Mouse (Mus musculus) layer of hippocampus, postnatal 36 days (tissue): ENCODE data around the gene Ppil6. TPM values are rescaled to one million over a fixed set of nuclear protein-coding genes. Genes with fewer than 3 reads are reported as not detected.

ENCODE experiments used
- DNase-seq, 2 experiments: peaks; one replicate each; pipeline ENCODE4 v3.0.0; 2022
- total RNA-seq, 2 experiments: library from RNA; stranded (reverse); gene quantifications; 2 replicates each; pipeline ENCODE4 v1.2.3; 2021

Gene Ppil6
- total RNA-seq, 2 experiments from 2014 or later = 6.4 to 8.6 TPM

GRCm38 (mm10) chr10:41529972-41530371 lies 39.7 kb downstream of the Ppil6 start:
- DNase-seq = no peak

GRCm38 (mm10) chr10:41535991-41536390 lies 45.8 kb downstream of the Ppil6 start:
- no peak for DNase-seq

- DNase-seq = no peak
Observed at GRCm38 (mm10) chr10:41536714-41537113, 46.5 kb downstream of the Ppil6 start.

GRCm38 (mm10) chr10:41537226-41537982 lies 47.2 kb downstream of the Ppil6 start:
- DNase-seq = no peak

- no peak for DNase-seq
Observed at GRCm38 (mm10) chr10:41537983-41538330, 47.7 kb downstream of the Ppil6 start.

- no peak for DNase-seq
Observed at GRCm38 (mm10) chr10:41538986-41539385, 48.7 kb downstream of the Ppil6 start.

- no peak for DNase-seq
Observed at GRCm38 (mm10) chr10:41542057-41542456, 51.8 kb downstream of the Ppil6 start.

- DNase-seq = no peak
Observed at GRCm38 (mm10) chr10:41543439-41543838, 53.2 kb downstream of the Ppil6 start.

GRCm38 (mm10) chr10:41543844-41544243 lies 53.6 kb downstream of the Ppil6 start:
- DNase-seq = no peak

- no peak for DNase-seq
Observed at GRCm38 (mm10) chr10:41544481-41545190, 54.4 kb downstream of the Ppil6 start.

- no peak for DNase-seq
Observed at GRCm38 (mm10) chr10:41545224-41545755, 55.1 kb downstream of the Ppil6 start.

GRCm38 (mm10) chr10:41546396-41547165 lies 56.3 kb downstream of the Ppil6 start:
- DNase-seq = no peak

GRCm38 (mm10) chr10:41550711-41551110 lies 60.5 kb downstream of the Ppil6 start:
- DNase-seq = no peak

GRCm38 (mm10) chr10:41552319-41552718 lies 62.1 kb downstream of the Ppil6 start:
- no peak for DNase-seq

GRCm38 (mm10) chr10:41552847-41553589 lies 62.8 kb downstream of the Ppil6 start:
- peak in 1 of 2 experiments; percentile 6 for DNase-seq

GRCm38 (mm10) chr10:41553711-41554110 lies 63.5 kb downstream of the Ppil6 start:
- DNase-seq = no peak

- no peak for DNase-seq
Observed at GRCm38 (mm10) chr10:41555081-41555480, 64.8 kb downstream of the Ppil6 start.

GRCm38 (mm10) chr10:41558401-41558800 lies 68.2 kb downstream of the Ppil6 start:
- DNase-seq = no peak

- DNase-seq = no peak
Observed at GRCm38 (mm10) chr10:41561701-41562395, 71.6 kb downstream of the Ppil6 start.
